Mouse (Mus musculus) kidney, postnatal 0 days (tissue): ENCODE results near the gene Adamts14. TPM values are rescaled to one million over a fixed set of nuclear protein-coding genes. Genes with fewer than 3 reads are reported as not detected.
A peak's percentile ranks its signal among the peaks of the same experiment; 100 is the strongest.

Experiments
- ATAC-seq: fragments of 200-750 bp; cut with Nextera tagmentation; replicated peaks from 2 replicates; pipeline ENCODE4 v1.8.0; 2017; ENCODE audit warnings: low read depth, moderate number of reproducible peaks, moderate TSS enrichment, moderate library complexity; ENCODE audit not compliant: low FRiP score
- DNase-seq: peaks from one replicate; pipeline ENCODE4 v3.0.0-alpha.2; 2016; ENCODE audit warnings: low spot score
- H3K27ac ChIP-seq: fragments of 300-500 bp; sonication (generic); 2 replicates; pipeline ENCODE4 v1.5.1; 2014; ENCODE audit warnings: mild to moderate bottlenecking
- H3K27me3 ChIP-seq: fragments of 300-500 bp; sonication (generic); 2 replicates; pipeline ENCODE4 v1.6.1; 2014; ENCODE audit warnings: low read length, mixed read lengths; ENCODE audit not compliant: insufficient read depth
- H3K36me3 ChIP-seq: fragments of 300-500 bp; sonication (generic); 2 replicates; pipeline ENCODE4 v1.6.1; 2014; ENCODE audit warnings: low read length, mixed read lengths; ENCODE audit not compliant: insufficient read depth
- H3K4me1 ChIP-seq: fragments of 300-500 bp; sonication (generic); replicated peaks from 2 replicates; pipeline ENCODE4 v1.6.1; 2014; ENCODE audit warnings: antibody characterized with exemption, low read length, mixed read lengths; ENCODE audit not compliant: insufficient read depth
- H3K4me2 ChIP-seq: fragments of 300-500 bp; sonication (generic); 2 replicates; pipeline ENCODE4 v1.6.1; 2014; ENCODE audit warnings: mild to moderate bottlenecking, low read length, moderate library complexity, mixed read lengths
- H3K4me3 ChIP-seq: fragments of 300-500 bp; sonication (generic); replicated peaks from 2 replicates; pipeline ENCODE4 v1.5.1; 2014; ENCODE audit warnings: low read depth, low read length
- H3K9ac ChIP-seq: fragments of 300-500 bp; sonication (generic); 2 replicates; pipeline ENCODE4 v1.6.1; 2014; ENCODE audit warnings: low read depth, low read length
- H3K9me3 ChIP-seq: fragments of 300-500 bp; sonication (generic); replicated peaks from 2 replicates; pipeline ENCODE4 v1.6.1; 2016; ENCODE audit warnings: low read length, inconsistent platforms, mixed read lengths
- CTCF ChIP-seq: IDR thresholded peaks from 2 replicates; pipeline ENCODE4 v1.5.1; 2016; ENCODE audit warnings: antibody characterized with exemption, low read depth, mild to moderate bottlenecking, moderate library complexity
- WGBS: fragments of 180-500 bp; shearing (Covaris S2); extraction: QIAGEN DNeasy Blood & Tissue Kit; methylation state at CpG from one replicate; pipeline ENCODE4 v1.1.7; 2014; 5-methylcytosine and 5-hydroxymethylcytosine counted together
- polyA plus RNA-seq: library from polyadenylated mRNA; unstranded; fragments of >200 nt; fragmentation: Nextera tagmentation; extraction: Ambion mirVana; gene quantifications from 2 replicates; pipeline ENCODE4 v1.2.1, GENCODE M21; 2015

The Adamts14 gene
- polyA plus RNA-seq, 1 experiment from 2014 or later, result 0.71 TPM

GRCm38 (mm10) chr10:61272089-61272626, 1.1 kb downstream of the Adamts14 start:
- Histone ChIP-seq H3K27me3 (no peaks in the 10 kb centered on the region), H3K4me1 (no peaks in the 10 kb centered on the region; the same call in 1 of the 2 replicates), H3K4me3 (0 out of 2 replicates have a peak overlapping the region, but pooled peaks have one; percentile 35), H3K9ac (no peak overlapping the region), H3K27ac (no peak overlapping the region), H3K9me3 (no peaks in the 10 kb centered on the region), H3K4me2 (no peak overlapping the region), H3K36me3 (no peaks in the 10 kb centered on the region)
- DNase-seq (no peak), ATAC-seq (no peak)
- TF ChIP-seq CTCF, result no peak
- 43% methylated on average over 8 of the region's 8 CpGs for WGBS

GRCm38 (mm10) chr10:61267378-61267777, 5.9 kb downstream of the Adamts14 start:
- no peak for TF ChIP-seq CTCF
- H3K9ac ChIP-seq, result no peak overlapping the region
- no peak overlapping the region for H3K4me2 ChIP-seq
- WGBS, result 94% methylated on average over 5 of the region's 5 CpGs
- no peaks in the 10 kb centered on the region for H3K4me1 ChIP-seq
- no peak overlapping the region for H3K4me3 ChIP-seq
- no peak overlapping the region for H3K27ac ChIP-seq
- ATAC-seq (no peak), DNase-seq (no peak)
- no peaks in the 10 kb centered on the region for H3K27me3 ChIP-seq
- no peaks in the 10 kb centered on the region for H3K36me3 ChIP-seq
- no peaks in the 10 kb centered on the region for H3K9me3 ChIP-seq

- Histone ChIP-seq H3K27ac (no peak overlapping the region), H3K9ac (no peak overlapping the region), H3K36me3 (no peaks in the 10 kb centered on the region), H3K27me3 (no peaks in the 10 kb centered on the region), H3K9me3 (no peaks in the 10 kb centered on the region), H3K4me1 (no peaks in the 10 kb centered on the region), H3K4me3 (no peak overlapping the region), H3K4me2 (no peak overlapping the region)
- ATAC-seq (no peak), DNase-seq (no peak)
- no peak for TF ChIP-seq CTCF
- 79% methylated on average over 8 of the region's 8 CpGs for WGBS
Observed at GRCm38 (mm10) chr10:61263606-61264005, 9.6 kb downstream of the Adamts14 start.

GRCm38 (mm10) chr10:61261229-61262156, 11.7 kb downstream of the Adamts14 start:
- no peak overlapping the region for H3K9ac ChIP-seq
- H3K27me3 ChIP-seq, result no peaks in the 10 kb centered on the region
- ATAC-seq, result no peak
- DNase-seq, result no peak
- no peak overlapping the region for H3K4me2 ChIP-seq
- H3K36me3 ChIP-seq, result no peaks in the 10 kb centered on the region
- no peak overlapping the region for H3K4me3 ChIP-seq
- H3K27ac ChIP-seq, result no peak overlapping the region
- H3K4me1 ChIP-seq, result no peaks in the 10 kb centered on the region
- WGBS, result 60% methylated on average over 13 of the region's 13 CpGs
- no peaks in the 10 kb centered on the region for H3K9me3 ChIP-seq
- TF ChIP-seq CTCF, result no peak

GRCm38 (mm10) chr10:61258131-61258530, 15.1 kb downstream of the Adamts14 start:
- no peaks in the 10 kb centered on the region for H3K36me3 ChIP-seq
- H3K9me3 ChIP-seq, result no peaks in the 10 kb centered on the region
- H3K4me2 ChIP-seq, result no peak overlapping the region
- ATAC-seq, result no peak
- 78% methylated on average over 1 of the region's 1 CpGs for WGBS
- no peaks in the 10 kb centered on the region for H3K27me3 ChIP-seq
- no peak for TF ChIP-seq CTCF
- no peaks in the 10 kb centered on the region for H3K4me1 ChIP-seq
- H3K9ac ChIP-seq, result no peak overlapping the region
- DNase-seq, result no peak
- no peak overlapping the region for H3K4me3 ChIP-seq
- no peak overlapping the region for H3K27ac ChIP-seq

GRCm38 (mm10) chr10:61256665-61257064, 16.6 kb downstream of the Adamts14 start:
- Histone ChIP-seq H3K36me3 (no peaks in the 10 kb centered on the region), H3K9me3 (no peaks in the 10 kb centered on the region), H3K9ac (no peak overlapping the region), H3K27me3 (no peaks in the 10 kb centered on the region), H3K4me3 (no peak overlapping the region), H3K4me1 (no peaks in the 10 kb centered on the region), H3K4me2 (no peak overlapping the region), H3K27ac (no peak overlapping the region)
- no peak for ATAC-seq
- TF ChIP-seq CTCF, result no peak
- no peak for DNase-seq
- 90% methylated on average over 9 of the region's 9 CpGs for WGBS
